Mouse (Mus musculus) MEL-GATA-1-ER (cell line): ENCODE measurements around the gene Gm48552.

Experiments
- DNase-seq: peaks from one replicate; pipeline ENCODE4 v3.0.0-alpha.2; 2012; ENCODE audit warnings: low read depth; ENCODE audit errors: extremely low read depth

Gene Gm48552

GRCm38 (mm10) chr10:81385603-81386306, 3.0 kb upstream of the Gm48552 start:
- no peak for DNase-seq

DNA sequence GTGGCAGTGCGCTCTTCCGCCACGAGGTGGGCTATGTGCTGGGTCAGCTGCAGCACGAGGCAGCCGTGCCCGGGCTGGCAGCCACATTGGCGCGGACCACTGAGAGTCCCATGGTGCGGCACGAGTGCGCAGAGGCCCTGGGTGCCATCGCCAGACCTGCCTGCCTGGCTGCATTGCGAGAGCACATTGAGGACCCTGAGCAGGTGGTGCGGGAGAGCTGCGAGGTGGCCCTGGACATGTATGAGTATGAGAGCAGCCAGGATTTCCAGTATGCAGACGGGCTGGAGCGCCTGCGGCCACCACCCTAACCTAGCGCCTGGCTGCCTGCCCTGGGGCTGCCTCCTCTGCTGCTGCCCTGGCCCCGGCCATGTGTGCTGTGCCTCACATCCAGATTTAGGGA, 1.1 kb upstream of the Gm48552 start:
- no peak for DNase-seq

- DNase-seq: no peak
Measured at GRCm38 (mm10) chr10:81389373-81389772, 568 bp downstream of the Gm48552 start.

- DNase-seq: no peak
Measured at GRCm38 (mm10) chr10:81389801-81390677, 1.2 kb downstream of the Gm48552 start.

DNA sequence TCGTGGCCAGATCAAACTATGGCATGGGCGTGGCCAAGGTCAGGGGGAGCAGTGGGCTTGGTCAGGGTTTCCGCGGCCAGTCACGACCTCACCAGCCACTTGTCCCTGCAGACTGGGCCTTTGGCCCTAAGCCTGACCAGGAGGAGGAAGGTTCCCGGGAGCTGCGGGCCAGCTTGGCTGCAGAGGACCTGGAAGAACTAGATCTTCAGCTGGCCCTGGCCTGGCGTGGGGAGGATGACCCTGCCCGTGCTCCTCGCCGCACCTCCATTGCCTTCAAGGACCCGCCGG, 1.8 kb downstream of the Gm48552 start:
- no peak for DNase-seq

- no peak for DNase-seq
Measured at GRCm38 (mm10) chr10:81392270-81392669, 3.5 kb downstream of the Gm48552 start.

GRCm38 (mm10) chr10:81392781-81393185, 4.0 kb downstream of the Gm48552 start, which contains the start of gene Smim24:
Gene Smim24 (plus strand): TSS chr10:81393051.
- no peak for DNase-seq

DNA sequence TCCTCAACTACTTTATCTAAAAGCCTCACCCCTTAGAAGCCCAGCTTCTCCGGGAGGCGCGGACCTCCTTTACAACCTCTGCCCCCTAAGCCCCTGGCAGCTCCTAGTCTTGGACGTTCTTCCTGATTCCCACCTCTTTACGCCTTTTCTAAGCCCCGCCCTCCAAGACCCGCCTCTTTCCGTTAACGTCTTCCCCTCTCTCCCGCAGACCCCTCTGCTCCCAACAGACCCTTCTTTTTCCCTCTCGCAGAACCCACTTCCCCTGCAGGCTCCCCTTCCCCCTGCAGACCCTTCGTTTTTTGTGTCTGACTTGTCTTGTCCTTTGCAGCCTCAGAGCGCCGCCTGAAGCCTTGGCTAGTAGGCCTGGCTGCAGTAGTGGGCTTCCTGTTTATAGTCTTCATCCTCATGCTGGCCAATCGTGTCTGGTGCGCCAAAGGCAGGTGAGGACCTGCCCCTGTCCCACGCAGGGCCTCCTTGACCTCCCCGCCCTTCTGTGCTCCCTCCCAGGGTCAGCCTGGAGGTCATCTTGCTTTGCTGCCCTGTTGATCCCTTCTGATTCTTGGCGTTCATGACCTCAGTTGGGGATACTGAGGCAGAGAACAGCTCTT, 4.8 kb downstream of the Gm48552 start:
- DNase-seq: no peak

GRCm38 (mm10) chr10:81395127-81395526, 6.3 kb downstream of the Gm48552 start:
- no peak for DNase-seq

GRCm38 (mm10) chr10:81395865-81396264, 7.1 kb downstream of the Gm48552 start:
- DNase-seq: no peak

GRCm38 (mm10) chr10:81396749-81397148, 7.9 kb downstream of the Gm48552 start:
- no peak for DNase-seq

GRCm38 (mm10) chr10:81399296-81399695, 10.5 kb downstream of the Gm48552 start:
- no peak for DNase-seq

DNA sequence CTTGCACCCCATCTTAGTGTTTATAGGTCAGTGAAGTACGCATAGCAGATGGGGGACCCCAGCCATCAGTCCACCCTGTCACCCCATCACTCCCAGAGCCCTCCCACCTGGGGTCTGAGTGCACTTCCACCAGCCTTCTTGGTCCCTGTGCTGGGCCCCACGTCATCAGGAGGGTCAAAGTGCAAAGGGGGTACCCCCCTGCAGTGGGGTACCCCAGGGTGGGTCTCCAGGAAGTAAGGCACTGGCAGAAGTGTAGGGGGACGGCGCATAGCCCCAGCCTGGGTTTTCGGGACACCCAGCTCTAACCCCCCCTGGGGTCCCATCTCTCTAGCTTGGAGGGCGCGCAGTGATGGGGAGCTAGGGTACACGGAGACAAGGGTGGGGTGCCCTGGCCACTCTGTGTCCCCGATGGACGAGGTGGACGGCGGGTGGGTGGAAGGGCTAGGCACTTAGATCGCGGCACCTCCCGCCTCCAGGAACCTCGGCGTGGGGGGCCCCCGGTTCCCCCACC, 11.0 kb downstream of the Gm48552 start:
- DNase-seq: no peak

DNA sequence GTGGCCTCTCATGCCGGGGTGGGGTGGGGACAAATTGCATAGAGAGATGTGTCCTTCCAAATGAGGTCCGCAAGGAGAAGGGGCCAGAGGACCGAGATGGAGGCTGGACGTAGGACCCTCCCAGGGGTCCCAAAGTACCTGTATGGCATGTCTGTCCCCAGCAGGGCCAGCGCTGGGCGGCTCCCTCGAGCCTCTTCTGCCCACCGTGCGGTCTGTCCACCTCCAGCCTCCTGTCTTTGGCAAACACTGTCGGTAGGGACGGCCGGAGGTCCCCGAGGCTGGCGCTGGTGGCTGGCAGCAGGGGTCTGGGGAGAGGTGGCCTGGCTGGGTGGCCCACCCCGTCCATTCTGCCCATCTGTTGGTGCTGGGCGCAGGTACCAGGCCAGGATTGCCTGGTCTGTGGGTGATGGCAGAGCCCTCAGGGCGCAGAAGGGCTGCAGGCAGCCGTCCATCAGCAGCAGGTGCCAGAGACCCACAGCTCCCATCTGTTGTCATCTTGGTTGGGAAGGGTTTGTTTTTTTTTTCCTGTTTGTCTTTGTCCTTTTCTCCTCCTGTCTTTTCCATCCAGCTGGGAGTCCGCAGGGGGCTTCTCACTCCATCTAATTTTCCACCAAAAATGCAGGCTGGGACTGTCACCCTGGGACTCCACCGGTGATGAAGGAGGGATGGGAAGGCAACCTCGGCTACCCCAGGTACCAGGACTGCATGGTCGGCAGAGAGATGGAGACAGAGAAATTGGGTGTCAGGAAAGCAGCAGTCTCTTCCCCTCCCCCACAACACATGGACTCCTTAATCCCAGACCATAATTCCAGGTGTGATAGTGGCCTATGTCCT, 11.8 kb downstream of the Gm48552 start:
- DNase-seq: no peak

- DNase-seq: no peak
Measured at GRCm38 (mm10) chr10:81401205-81401520, 12.4 kb downstream of the Gm48552 start.

DNA sequence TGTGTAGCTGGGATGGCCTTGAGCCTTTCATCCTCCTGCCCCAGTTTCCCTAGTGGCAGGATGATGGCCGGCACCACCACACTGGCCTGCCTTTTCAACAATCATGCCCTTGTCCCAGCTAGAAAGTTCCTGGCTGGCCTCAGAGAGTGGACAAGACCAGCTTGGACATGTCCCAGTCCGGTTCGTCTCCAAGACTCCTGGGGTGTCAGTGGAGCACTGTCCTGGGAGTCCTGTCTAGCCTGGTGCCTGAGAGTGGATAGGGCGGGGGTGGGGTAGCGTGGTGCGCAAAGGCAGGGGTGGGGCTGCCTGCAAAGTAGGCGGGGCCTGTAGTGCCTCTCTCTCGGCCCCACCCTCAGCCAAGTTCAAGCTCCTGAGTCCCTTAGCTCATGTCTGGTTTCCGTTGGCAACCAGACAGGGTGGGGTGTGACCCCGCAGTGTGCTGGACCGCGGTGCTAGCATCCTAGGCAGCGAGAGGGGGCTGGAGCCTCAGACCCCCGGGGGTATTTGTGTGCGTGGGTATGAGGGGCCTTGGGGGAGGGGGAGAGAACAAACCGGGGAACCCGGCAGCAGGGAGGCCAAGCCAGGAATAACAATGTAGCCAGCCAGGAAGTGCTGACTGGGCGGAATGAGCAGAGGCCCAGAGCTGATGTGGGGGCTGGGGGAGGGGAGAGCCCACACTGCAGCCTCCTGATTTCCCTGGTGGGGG, 12.9 kb downstream of the Gm48552 start:
- DNase-seq: no peak

GRCm38 (mm10) chr10:81402227-81402765, 13.5 kb downstream of the Gm48552 start:
- no peak for DNase-seq

DNA sequence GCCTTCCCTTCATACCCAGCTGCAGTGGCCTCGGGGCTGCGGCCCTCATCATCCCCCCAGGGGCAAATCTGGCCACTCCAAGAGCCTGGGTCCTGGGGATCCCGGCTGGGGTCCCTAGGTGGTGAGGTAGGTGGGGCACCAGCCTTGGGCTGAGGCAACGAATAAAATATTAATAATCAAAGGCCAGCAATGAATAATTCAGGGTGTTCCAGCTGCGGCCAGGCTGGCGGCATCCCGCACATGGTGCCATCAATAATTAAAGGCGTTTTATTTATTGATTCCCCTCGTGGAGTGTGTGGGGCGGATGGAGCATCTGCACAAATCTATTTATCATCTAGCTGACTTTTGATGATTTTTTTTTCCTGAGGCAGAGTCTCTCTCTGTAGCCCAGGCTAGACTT, 14.7 kb downstream of the Gm48552 start:
- no peak for DNase-seq

- no peak for DNase-seq
Measured at GRCm38 (mm10) chr10:81404082-81404481, 15.3 kb downstream of the Gm48552 start.

- DNase-seq: no peak
Measured at GRCm38 (mm10) chr10:81404720-81405119, 15.9 kb downstream of the Gm48552 start.
